Mouse (Mus musculus): ENCODE results near the gene Ap2a2.

DNA sequence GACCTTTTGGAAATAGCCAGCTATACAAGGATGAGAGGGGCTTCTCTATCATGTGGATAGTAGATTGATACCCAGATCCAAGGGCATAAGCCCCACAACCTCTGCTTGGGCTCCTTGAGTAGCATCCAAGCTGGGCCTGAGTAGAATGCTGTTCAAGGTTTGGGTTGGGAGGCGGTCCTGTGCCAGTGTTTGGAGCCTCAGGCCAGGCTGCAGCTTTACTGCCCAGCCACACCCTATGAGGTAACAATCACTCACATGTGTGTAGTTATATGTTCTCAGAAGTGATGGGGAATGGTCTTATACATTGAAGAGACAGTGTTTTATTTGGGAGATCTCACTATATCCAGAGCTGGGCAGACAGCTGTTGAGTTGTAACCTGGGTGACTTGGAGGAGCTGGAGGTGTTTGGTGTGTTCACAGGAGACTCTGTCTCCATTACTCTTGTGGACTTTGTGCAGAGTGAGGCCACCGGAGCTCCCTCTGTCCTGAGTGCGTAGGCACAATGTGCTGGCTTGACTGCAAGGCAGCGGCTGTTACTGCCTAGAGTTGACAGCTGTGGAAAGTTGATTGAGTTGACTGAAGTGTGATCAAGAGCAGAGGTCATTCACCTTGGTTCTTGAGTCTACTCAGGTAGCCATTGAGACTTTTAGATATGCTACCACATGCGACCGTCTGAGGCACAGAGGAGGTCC is 63.3 kb downstream of the Ap2a2 start:
- TF ChIP-seq CTCF (IDR thresholded peaks at IDR 0.05; ENCODE audit: low read depth, low read length) (no peak), POLR2A (IDR thresholded peaks at IDR 0.05; ENCODE audit: insufficient read depth, low read length) (no peak), EP300 (IDR thresholded peaks at IDR 0.05; ENCODE audit: insufficient read depth, low read depth, low read length) (no peak)

Measured in ES-Bruce4 (cell line).